Mouse (Mus musculus): ENCODE measurements at regions not wholly inside any gene's neighbourhood (a gene's known extent, or its start where the extent isn't known, plus 50 kb on each side); places are given as distances from the start of the nearest gene placed in this dataset.

DNA sequence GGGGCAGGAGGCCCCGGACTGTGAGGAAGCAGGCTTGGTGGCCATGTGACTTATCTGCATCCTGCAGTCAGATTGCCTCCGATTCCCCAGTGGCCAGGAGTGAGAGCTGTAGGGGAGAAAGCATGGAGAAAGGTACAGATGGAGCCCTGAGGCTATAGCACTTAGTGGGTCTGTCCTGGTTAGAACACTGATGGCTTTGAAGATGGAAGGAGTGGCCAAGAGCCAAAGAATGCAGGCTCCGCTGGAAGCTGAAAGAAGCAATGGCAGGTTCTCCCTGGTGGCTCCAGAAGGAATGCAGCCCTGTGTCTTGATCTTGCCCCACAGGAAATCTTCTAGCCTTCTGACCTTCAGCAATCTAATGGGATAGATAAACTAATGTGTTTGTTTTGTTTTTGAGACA lies 926.3 kb downstream of the 4930447A16Rik start:
- DNase-seq (ENCODE audit: low spot score), result no peak

DNA sequence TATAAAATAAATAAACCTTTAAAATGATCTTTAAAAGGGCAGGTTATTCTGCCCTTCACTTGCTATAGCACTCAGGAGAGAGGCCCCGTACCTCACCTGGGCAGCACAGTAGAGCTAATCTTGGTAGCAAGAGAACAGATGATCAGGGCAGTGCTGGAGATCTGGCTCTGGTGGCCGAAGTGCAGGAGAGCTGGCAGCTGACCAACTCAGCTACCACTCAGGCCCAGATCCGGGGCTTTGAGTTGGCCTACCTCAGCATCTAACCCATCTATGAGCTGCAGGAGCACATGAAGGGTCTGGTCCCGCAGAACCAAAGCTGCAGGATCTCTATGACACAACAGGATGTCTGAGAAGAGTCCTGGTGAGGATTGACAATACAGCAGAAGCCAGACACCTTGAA lies 928.0 kb downstream of the 4930447A16Rik start:
- DNase-seq (ENCODE audit: low spot score), result no peak

DNA sequence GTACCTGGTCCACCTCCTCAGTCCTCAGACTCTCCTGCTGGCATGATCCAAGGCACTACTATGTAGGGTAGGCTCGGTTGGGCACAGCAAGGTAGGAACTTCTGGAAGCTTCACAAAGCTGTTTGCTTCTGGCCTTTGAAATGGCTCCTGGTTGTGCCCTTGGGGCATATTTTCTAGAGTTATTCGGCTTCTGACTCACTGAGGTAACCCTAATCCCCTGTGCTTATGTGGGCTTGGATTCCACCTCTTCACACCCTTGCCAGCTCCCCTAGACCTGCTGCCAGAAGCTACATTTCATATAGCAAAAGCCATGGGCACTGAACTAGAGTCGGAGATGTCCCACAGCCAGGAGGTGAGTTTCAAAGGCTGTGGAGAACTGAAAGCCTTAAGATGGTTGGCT lies 933.7 kb downstream of the 4930447A16Rik start:
- DNase-seq (ENCODE audit: low spot score), result no peak

DNA sequence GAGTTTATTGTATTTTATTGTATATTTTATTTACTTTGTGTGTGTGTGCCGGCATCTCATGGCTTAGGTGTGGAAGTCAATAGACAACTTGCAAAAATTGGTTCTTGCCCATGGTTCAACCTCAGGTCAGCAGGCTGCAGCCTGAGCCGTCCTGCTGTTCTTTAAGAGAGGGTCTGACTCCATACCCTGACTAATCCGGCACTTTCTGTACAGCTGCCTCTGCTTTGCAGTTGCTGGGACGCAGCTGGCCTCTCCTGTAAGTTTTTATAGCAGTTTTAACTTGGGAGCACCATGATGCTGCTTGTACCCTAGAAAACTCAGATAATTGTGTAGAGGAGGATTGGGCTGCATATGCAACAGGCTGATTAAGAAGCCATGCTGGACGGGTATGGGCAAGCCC lies 938.2 kb downstream of the 4930447A16Rik start:
- no peak for DNase-seq (ENCODE audit: low spot score)

DNA sequence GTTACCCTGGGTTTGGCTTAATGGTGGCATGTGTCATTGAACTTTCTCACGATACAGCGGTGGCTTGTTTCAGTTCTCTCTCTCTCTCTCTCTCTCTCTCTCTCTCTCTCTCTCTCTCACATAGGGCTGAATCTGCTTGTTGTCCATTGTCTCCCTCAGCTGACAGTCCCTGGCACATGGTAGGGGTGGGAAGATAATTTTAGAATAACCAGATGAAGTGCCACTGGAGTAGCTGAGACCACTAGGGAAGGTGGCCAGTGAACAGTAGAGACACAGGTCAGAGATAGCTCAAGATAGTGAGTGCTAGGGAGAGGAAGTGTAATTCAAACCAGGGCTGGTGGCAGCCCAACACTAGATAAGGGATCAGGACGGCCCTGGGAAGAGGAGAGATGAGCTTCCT lies 938.7 kb downstream of the 4930447A16Rik start:
- DNase-seq (ENCODE audit: low spot score), result no peak

DNA sequence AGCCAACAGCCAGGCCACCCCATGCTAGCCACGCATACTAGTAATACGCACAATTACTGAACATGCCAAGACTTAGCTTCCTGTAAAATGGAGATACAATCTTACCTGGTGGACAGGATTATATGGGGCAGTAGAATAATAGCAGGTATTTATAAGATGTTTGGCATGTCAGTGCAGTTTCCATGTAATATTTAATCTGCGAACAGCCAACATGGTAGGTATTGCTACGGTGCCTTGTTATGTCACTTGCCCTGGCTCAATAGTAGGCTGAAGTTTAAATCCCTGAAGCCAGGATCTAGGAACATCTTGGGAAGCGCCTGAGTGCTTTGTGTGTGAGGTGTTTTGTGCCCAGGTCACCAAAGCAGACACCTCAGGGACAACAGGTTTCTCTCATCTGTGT lies 942.3 kb downstream of the 4930447A16Rik start:
- DNase-seq (ENCODE audit: low spot score), result no peak

DNA sequence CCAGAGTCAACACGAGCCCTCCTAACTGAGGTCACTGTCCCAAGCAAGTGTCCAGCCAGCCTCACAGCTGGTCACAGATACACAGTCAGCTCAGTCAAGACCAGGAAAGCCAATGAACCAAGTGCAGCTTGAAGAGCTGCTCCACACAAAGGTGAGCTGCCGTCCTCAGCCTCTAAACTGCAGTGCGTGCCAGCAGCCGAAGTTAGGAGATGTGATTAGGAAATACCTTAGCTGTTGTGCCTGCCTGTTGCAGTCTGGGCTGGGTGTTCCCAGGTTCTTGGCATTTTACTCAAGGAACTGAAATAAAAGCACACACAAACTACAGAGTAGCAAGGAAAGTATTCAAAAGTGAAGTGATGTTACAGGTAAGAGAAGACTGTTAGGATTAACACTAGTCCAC lies 942.9 kb downstream of the 4930447A16Rik start:
- no peak for DNase-seq (ENCODE audit: low spot score)

DNA sequence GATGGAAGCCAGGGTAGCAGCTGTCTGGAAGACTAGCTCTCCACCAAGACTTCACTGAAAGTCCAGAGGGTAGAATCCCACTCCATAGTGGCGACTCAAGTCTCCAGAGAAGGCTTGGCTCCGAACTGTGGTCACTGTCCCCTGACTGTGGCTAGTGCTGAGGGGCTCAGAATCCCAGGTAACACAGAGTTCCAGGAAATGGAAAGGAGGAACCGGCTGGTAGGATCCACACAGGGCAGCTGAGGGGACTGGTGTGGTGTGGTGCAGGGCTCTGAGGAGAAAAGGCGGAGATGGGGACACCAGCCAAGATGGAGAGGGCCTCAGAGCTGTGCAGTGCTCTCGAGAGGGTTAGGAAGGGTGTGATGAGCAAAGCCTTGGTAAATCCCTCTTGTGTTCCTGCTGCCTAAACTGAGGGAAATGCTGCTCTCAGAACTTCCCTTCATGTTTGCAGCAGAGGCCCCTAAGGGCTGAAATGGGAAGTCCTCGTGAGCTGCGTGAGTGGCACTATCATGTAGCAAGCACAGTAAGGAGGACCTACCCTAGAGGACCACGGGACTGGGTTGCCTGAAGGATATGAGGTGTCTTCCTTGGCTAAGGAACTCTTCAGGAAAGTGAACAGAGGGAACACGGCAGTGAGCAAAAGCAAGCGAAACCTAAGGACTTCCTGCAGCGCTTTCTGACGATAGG lies 946.2 kb downstream of the 4930447A16Rik start:
- DNase-seq (ENCODE audit: low spot score), result no peak

DNA sequence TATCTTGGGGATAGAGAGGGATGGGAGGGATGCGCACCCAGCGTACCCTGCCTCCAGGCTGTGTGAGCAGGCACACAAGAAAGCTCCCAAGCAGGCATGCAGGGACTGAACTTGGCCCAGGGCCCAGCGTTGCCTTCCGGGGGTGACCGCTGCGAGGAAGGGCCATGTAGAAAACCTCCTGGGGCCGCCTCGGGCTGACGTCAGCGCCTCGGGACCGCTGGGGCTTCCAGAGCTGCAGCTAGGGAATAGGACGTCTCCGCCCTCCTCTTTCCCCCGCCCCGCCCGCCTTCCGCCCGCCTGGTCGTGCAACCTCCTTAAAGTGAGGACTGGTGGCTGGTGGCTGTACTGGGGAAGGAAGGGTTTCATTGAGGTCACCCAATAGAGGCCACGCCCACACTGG lies 948.4 kb downstream of the 4930447A16Rik start:
- no peak for DNase-seq (ENCODE audit: low spot score)

DNA sequence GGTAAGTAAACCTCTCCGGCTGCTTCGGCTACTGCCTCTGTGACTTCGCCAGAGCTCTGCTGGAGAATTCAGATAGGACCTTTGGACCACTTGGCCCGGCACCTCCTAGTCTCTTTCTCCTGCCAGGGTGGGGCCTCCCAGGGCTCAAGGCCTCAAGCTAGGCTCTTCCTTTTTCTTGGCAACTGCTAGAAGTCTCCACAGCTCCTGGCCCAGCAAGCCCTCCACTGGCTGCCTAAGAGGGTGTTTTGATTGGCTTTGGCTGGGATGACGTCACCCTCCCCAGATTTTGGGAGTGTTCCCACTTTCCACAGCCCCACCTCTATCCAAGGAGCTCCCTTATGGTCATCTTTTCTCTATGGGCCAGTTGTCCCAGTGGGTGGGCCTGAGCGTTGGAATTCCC lies 949.4 kb downstream of the 4930447A16Rik start:
- DNase-seq (ENCODE audit: low spot score), result no peak

DNA sequence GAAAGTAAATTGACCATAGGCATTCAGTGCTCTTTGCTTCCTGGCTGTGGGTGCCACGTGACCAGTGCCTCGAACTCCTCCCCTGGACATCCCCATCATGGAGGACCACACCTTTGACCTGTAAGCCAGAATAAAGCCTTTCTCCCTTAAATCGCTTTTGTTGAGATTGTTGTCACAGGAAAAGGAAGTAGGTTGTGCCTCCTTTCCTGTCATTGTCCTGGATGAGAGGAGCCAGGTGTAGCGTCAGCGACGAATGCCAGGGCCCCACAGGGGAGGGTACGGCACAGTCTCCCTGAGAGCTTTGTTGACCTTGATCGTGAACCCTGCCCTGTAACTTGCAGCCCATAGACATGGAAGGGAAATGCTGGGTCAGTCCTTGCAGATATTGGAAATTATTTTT lies 952.8 kb downstream of the 4930447A16Rik start:
- DNase-seq (ENCODE audit: low spot score), result no peak

DNA sequence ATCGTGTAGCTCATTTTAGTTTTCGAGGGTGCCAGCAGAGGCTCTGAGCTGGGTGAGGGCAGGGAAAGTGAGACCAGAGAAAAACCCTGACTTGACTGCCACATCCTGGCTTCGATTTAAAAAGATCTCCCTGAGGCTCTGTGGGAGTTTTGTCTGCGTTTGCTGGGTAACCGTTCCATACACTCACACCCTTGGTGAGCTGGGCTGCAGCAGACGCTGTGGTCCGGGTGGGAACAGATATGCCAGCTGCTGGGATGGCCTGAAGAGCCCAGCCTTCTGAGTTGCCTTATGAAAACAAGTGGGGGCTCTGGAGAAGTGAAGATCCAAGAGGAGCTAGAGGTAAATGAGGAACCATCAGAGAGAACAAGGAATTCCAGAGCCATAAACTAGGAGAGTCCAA lies 962.3 kb downstream of the 4930447A16Rik start:
- DNase-seq (ENCODE audit: low spot score), result no peak

DNA sequence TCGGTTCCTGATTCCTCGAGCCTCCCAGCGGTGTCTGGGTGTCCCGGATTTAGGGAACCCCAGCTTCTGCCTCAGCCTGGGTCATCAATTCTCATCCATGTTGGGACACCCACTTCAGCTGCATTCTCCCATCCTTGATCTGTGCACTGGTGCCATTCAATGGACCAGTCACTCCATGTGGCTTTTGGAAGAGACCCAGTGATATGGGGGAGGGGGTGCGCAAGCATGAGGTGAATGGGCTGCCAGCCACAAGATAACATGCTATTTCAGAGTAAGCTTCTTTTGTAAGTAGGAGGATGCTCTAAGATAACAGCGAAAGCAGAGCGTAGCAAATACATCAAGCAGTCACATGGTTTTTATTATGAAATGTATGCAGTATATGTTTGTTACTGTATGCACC lies 963.1 kb downstream of the 4930447A16Rik start:
- DNase-seq (ENCODE audit: low spot score), result no peak

DNA sequence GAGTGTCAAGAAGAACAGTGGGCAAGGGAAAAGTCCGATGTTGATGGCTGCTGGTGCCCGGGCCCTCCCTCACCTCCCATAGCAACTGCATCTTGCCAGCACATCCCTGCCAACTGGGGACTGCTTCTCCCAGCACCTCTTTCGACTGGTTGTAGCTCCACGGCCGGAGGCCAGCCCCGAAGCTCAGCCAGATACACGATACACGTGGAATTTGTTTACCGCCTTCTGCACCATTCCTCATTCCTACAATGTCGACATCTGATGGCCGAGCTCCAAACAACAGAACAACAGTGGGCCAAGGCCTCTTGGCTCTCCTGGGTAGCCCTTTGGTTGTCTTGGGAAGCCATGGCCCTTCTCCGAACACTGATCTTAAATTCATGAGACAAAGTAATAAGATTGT lies 965.1 kb downstream of the 4930447A16Rik start:
- no peak for DNase-seq (ENCODE audit: low spot score)

DNA sequence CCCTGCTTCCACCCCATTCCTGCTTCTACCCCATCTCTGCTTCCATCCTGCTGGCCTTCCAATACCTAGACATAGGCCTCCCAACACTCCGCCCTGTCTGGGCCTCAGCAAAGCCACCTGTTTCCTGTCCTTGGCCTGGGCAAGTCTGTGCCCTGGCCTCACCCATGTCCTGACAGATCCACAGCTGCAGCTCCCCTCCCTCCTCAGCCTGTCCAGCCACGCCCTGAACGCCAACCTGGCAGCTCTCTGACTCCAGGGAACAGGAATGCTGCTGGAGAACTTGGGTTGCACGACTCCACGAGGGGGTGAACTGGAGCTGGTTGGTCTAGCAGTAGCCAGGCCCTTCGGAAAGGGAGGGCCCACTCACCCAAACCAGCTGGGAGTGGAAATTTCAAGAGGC lies 966.1 kb downstream of the 4930447A16Rik start:
- DNase-seq (ENCODE audit: low spot score), result no peak

DNA sequence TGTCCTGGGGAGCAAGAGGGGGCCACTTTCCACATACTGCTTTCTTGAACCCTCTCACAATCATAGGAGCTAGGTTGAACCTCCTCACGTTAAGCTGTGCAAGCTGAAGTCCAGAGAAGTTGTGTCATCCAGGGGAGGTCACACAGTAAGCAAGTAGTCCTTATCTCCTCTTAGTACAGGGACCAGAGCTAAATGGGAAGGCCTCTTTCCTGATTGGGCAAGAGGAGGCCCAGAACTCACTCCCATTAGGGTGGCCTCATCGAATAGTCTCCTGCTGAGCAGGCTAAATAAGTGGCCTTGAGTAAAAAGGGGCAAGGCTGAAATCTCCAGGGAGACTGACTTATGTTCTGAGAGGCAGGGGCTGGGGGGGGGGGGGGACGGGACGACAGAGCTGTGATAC lies 966.5 kb downstream of the 4930447A16Rik start:
- DNase-seq (ENCODE audit: low spot score), result no peak

DNA sequence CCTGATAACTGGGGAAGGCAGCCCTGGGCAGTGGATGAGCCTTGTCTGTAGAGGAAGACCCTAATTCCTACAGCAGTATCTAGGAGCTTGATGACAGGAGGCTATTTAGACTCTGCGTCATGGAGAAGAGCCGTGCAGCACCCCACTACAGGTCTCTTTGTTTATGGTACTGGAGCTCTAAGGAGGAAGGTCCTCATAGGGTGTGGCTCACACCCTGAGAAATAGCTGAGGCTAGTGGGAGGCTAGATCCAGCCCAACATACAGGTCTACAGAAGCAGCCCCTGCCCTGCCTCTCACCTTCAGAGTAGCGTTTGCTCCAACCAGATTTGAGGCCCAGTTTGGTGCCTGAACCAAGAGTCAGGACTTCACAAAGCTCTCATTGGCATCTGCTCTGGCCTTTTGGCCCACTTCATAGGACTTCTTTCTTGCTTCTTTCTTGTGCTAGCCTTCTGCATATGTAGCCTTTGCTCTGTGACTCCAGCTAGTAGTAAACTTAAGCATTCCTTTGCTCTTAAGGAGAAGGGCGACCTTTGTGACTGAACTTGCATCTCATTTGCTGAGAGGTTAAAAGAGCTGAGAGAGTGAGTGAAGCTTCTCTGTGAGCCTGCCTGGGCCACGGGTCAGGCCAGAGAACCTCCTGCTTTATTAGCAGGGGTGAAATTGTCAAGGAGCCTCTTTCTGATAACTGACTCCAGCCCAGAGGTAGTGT lies 967.2 kb downstream of the 4930447A16Rik start:
- DNase-seq (ENCODE audit: low spot score), result no peak

DNA sequence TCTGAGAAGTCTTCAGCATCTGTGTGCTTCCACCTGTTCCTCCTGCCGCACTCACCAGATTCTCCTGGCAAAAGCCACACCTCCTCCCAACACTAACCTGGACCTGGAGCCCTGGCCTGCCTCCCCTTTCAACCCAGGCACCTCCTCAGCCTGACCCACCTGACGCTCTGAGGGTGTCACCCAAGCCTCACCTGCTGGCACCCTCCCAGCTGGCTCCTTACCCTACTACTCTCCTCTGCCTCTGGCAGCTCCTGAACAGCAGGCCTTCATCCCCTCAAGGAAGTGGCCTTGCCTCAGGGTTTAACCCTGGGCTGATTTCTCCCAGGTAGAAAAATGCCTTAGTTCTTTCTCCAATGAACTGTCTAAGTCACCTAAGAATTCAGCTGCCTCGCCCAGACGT lies 973.5 kb downstream of the 4930447A16Rik start:
- DNase-seq (ENCODE audit: low spot score), result no peak

DNA sequence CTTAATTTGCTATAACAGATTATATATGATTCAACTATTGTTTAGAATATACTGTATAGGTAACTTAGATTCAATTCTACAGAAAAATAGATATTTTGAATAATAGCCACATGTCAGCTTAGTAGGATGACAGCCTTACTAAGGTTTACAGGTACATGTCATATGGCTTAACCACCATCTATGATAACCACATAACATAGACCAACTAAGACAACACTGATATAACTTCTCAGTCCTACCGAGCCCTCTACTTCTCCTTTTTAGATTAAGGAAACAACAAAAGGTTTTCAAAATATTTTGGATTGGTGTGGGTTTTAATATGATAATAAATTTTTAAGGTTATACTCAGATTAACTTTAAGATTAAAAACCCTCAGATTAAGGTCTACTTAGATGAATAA lies 977.4 kb downstream of the 4930447A16Rik start:
- DNase-seq (ENCODE audit: low spot score), result no peak

DNA sequence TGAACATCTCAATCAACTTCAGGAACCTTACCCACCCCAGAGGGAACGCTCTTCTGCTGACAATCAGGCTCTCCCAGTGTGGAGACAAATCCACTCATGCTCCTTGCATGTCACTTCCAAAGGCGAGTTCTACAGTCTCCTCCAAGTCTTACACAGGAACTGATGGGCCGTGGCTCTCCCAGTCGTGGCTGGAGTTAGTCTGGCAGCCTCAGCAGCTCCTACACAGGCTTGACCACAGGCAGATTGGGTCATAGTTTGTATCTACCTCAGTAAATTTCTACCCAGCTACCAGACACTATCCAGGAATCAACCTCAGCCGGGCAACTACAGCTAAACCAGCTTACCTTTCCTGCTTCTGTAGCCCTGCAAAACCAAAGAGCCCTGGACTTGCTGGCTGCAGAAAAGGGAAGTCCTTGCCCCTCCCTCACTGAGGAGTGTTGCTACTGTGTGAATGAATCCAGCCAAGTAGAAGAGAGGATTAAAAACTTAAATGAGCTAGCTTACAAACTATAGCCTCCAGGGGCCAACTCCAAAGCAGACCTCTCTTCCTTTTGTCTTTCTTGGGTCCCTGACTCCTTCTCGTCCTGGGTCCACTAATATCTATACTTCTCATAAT lies 978.5 kb downstream of the 4930447A16Rik start:
- no peak for DNase-seq (ENCODE audit: low spot score)

DNA sequence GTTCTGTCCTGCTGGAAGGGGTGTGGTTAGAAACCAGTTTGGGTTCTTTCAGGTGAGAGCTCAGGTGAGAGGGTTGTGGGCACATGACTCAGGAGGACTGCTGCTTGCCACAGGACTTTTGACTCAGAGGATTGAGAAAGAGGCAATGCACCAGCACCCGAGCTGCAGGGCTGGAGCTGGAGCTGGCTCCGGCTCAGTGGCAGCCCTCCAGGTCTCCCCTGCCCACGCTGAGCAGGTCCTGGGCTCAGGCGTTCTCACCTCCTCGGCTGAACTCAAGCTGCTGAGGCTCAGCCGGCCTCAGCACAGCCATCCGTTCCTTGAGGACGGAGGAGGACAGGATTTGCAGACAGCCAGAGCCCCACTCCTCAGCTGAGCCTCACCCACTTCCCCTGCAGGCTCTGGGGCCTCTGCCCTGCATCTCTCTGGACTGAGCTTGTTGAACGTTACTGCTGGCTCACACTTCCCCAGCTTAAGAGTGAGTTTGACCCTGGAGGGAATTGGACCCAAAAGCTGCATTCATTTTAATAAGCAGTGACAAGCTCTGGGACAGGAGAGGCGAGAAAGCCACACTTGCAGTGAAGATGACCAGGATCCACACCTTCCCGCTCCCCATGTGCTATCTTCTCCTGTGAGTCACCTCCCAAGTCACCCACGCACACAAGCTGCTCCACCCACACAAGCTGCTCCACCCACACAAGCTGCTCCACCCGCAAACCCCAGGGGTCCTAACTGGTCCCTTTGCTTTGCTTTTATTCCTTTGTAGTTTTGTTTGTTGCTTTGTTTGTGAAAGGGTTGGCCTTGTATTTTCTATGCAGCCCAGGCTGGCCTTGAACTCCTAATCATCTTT lies 981.0 kb downstream of the 4930447A16Rik start:
- DNase-seq (ENCODE audit: low spot score), result peak; percentile 54

DNA sequence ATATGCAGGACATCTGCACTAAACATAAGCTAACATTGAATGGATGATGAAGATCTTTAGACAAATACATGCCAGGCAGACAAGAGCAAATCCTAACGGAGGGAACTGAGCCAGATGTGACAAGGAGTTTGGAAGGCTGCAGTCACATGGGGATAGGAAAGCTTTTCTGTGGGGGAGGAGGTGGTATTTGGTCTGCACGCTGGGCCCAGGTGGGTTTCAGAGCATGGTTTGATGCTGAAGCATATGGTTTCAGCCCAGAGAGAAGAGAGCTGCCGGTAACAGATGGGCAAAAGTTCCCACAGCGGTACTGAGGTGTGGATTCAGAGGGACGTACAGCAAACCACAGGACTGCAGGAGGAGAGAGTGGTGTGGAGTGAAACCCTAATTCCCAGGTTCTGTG lies 982.1 kb downstream of the 4930447A16Rik start:
- DNase-seq (ENCODE audit: low spot score), result no peak

DNA sequence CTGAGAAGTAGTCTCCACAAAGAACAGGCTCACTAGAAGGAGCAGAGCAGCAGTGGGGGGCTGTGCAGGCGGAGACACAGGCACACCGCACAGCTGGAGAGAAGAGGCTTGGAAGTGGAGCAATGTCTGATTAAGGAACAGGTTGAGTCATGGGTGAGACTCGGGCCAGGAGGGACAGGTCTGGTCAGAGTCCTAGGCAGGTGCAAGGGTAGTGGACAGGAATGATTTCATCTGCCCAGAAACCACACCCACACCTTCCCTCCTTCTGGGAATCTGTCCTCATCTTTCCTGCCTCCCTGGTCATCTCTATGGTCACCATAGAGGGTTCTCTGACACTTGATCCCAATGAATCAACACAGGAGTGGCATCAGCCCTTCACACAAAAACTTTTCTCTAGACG lies 983.8 kb downstream of the 4930447A16Rik start:
- no peak for DNase-seq (ENCODE audit: low spot score)

Measured in c-Kit-positive CD71-positive TER-119-positive erythroid progenitor cells, embryonic 14.5 days (primary cell).